Mouse (Mus musculus) embryo, embryonic 10.5 days (tissue): ENCODE results near the gene Fign.

Experiments
- DNase-seq: peaks from one replicate; pipeline ENCODE4 v3.0.0-alpha.2; 2015; ENCODE audit warnings: low spot score

Fign gene

GRCm38 (mm10) chr2:64097937-64098617 lies at the start of gene Fign:
TSS of gene Fign (minus strand) at chr2:64098038.
- DNase-seq = peak; percentile 89

- DNase-seq = no peak
Observed at GRCm38 (mm10) chr2:64133597-64133996, 35.8 kb upstream of the Fign start.

GRCm38 (mm10) chr2:64120495-64120894 lies 22.7 kb upstream of the Fign start:
- DNase-seq = no peak

- no peak for DNase-seq
Observed at GRCm38 (mm10) chr2:64116613-64117012, 18.8 kb upstream of the Fign start.

GRCm38 (mm10) chr2:64111133-64111532 lies 13.3 kb upstream of the Fign start:
- no peak for DNase-seq

GRCm38 (mm10) chr2:64109860-64110259 lies 12.0 kb upstream of the Fign start:
- no peak for DNase-seq

- DNase-seq = no peak
Observed at GRCm38 (mm10) chr2:64108040-64108439, 10.2 kb upstream of the Fign start.

- DNase-seq = peak; percentile 78
Observed at GRCm38 (mm10) chr2:64098618-64099320, 931 bp upstream of the Fign start.

GRCm38 (mm10) chr2:64096721-64097411 lies 972 bp downstream of the Fign start:
- DNase-seq = peak; percentile 68

GRCm38 (mm10) chr2:64096176-64096575 lies 1.7 kb downstream of the Fign start:
- no peak for DNase-seq

- peak; percentile 60 for DNase-seq
Observed at GRCm38 (mm10) chr2:64095561-64095960, 2.3 kb downstream of the Fign start.

- no peak for DNase-seq
Observed at GRCm38 (mm10) chr2:64093087-64093486, 4.8 kb downstream of the Fign start.

GRCm38 (mm10) chr2:64083853-64084427 lies 13.9 kb downstream of the Fign start:
- no peak for DNase-seq

- no peak for DNase-seq
Observed at GRCm38 (mm10) chr2:64079765-64080164, 18.1 kb downstream of the Fign start.

GRCm38 (mm10) chr2:64078551-64078950 lies 19.3 kb downstream of the Fign start:
- DNase-seq = no peak

GRCm38 (mm10) chr2:64077846-64078245 lies 20.0 kb downstream of the Fign start:
- DNase-seq = no peak

GRCm38 (mm10) chr2:64075873-64076272 lies 22.0 kb downstream of the Fign start:
- no peak for DNase-seq

- DNase-seq = peak; percentile 70
Observed at GRCm38 (mm10) chr2:64074602-64075389, 23.0 kb downstream of the Fign start.

GRCm38 (mm10) chr2:64072158-64072557 lies 25.7 kb downstream of the Fign start:
- DNase-seq = no peak

GRCm38 (mm10) chr2:64069950-64070695 lies 27.7 kb downstream of the Fign start:
- DNase-seq = no peak

GRCm38 (mm10) chr2:64065511-64065910 lies 32.3 kb downstream of the Fign start:
- no peak for DNase-seq
